Mouse (Mus musculus) adrenal gland, postnatal 14 days (tissue): ENCODE data around the gene Lingo1. TPM values are rescaled to one million over a fixed set of nuclear protein-coding genes. Genes with fewer than 3 reads are reported as not detected.

ENCODE experiments used
- DNase-seq: peaks from one replicate; pipeline ENCODE4 v3.0.0; 2021; ENCODE audit warnings: mixed read lengths
- long read RNA-seq, 2 experiments: library from polyadenylated mRNA; stranded (forward); transcript quantifications; one replicate each; pipeline ENCODE4 v2.0.0; 2021
- total RNA-seq: library from RNA; stranded (reverse); gene quantifications from 2 replicates; pipeline ENCODE4 v1.2.3, GENCODE M21; 2021

The Lingo1 gene
- total RNA-seq, result 1.4 and 3.0 TPM in 2 replicates
- long read RNA-seq, experiment 1, partial matches to known transcripts, result 0 of 2 reads
- long read RNA-seq, experiment 1, other reads (novel, unspliced or antisense), result 0 of 2 reads
- long read RNA-seq, experiment 2, partial matches to known transcripts, result 0 of 2 reads
- long read RNA-seq, experiment 2, other reads (novel, unspliced or antisense), result 0 of 2 reads

- peak; percentile 28 for DNase-seq
Measured at GRCm38 (mm10) chr9:56795721-56796655, at the start of gene Lingo1. Gene Lingo1, minus strand, starts transcription at chr9:56796468.

- no peak for DNase-seq
Measured at GRCm38 (mm10) chr9:56844644-56845043, 48.4 kb upstream of the Lingo1 start.

- DNase-seq, result peak; percentile 83
Measured at GRCm38 (mm10) chr9:56843679-56844188, 47.5 kb upstream of the Lingo1 start.

- DNase-seq, result no peak
Measured at GRCm38 (mm10) chr9:56842303-56842719, 46.0 kb upstream of the Lingo1 start.

- DNase-seq, result no peak
Measured at GRCm38 (mm10) chr9:56841864-56842263, 45.6 kb upstream of the Lingo1 start.

DNA sequence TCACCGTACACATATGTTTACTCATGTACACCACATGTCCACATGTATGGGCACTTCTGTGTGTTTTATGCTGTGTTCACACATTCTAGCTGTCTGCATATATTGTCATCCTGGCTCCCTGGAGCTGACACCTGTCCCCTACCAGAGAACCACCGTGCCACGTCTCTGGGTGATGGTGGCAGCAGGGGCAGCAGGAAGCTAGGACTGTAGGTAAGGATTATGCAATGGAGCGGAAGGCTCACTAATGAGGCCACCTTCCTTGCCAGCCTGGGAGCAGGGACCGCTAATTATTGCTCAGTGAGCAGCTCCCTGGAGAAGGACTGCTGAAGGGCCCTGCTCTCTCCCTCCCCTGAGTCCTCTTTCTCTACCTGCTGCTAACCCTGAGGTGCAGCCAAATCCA, 44.5 kb upstream of the Lingo1 start:
- DNase-seq, result peak; percentile 3

DNA sequence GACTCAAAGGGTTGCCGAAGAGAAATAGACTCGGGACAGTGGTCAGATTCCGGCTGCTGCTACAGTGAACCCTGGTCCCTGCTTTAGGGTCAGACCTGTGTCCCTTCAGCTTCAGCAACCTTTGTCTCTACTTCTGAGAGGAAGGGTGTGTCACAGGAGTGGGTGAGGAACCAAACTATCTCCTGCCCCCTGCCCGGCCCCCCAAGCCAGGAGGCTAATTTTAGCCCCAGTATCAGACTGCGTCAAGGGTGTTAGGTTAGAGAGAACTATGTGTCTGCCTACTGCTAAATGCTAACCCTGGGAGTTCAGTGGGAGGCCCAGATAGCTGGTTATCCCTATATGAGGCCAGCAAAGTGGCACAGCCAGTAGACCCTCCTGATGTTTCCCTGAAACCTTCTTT, 38.9 kb upstream of the Lingo1 start:
- no peak for DNase-seq

- DNase-seq, result no peak
Measured at GRCm38 (mm10) chr9:56832900-56833299, 36.6 kb upstream of the Lingo1 start.

DNA sequence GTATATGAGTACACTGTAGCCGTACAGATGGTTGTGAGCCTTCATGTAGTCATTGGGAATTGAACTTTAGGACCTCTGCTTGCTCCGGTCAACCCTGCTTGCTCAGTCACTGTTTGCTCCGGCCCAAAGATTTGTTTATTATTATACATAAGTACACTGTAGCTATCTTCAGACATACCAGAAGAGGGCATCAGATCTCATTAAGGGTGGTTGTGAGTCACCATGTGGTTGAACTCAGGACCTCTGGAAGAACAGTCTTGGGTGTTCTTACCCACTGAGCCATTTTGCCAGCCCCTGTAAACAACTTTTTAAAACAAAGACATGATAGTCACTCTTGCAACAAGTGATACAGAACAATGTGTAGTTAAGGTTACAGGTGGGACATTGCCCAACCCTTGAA, 35.6 kb upstream of the Lingo1 start:
- no peak for DNase-seq

DNA sequence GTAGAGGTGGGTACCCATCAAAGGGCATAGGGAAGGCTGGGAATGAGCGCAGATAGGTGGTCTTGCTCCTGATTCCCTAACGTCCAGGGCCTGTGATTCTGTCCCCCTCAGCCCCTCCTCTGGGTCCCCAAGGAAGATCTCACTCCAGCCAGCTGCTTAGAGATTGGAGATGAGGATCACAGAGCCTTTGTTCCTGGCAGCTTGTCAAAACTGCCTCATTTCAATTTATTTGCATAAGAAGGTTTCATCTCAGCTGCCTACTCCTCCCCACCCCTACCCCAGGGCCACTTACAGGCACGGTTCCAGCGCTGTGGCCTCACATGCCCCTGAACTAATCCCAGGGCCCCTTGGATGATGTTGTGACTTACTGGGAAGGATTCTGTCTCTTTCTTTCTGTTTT, 33.9 kb upstream of the Lingo1 start:
- peak; percentile 63 for DNase-seq

- no peak for DNase-seq
Measured at GRCm38 (mm10) chr9:56828841-56829240, 32.6 kb upstream of the Lingo1 start.

DNA sequence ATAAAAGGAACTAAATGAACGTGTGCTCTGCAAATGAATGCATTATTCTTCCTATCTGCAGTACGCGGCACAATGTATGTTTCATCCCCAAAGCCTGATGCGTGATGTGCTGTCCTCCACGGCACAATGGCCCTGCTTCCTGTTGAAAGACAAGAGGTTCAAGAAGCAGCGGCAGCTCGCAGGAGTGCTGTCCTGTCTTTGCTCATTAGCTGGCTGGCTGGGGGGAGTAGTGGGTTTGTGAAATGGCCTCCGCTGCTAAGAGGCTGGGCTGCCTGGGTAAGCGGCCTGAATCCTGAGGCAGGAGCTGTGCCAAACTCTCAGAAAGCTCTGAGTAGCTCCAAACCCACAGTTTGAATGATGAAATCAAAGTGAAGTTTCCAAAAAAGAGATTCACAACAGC, 31.9 kb upstream of the Lingo1 start:
- DNase-seq, result no peak

DNA sequence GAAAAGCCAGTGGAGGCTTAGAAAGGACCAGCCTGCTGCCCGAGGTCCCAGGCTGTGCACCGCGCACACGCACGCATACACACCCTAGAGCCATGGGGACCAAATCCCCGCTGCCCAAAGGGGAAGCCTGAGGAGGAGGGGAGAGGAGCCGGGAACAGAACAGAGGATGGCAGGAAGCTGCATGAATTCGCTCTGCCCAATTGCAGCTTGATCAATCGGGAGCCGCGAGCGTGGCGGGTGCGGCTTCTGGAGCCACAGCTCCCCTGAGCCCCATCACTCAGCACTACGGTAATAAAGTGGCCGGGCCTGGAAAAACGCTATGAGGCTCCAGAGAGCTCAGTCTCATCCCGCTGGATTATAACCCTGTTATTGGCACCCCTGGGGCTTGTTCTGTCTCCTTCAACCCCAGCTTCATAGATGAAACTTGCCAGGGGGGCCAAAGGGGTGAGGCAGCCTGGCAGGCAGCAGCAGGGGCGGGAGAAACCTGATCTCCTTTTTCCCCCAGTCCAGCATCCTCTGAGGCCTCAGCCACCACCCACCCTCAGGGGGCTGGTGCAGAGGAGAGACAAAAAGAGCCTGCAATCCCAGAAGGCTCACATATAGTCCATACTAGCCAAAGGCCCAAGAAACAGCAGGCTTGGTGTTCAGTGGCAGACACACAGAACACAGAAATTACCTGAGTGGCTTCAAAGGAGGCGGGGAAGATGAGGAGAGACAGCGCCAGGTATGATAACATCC, 29.4 kb upstream of the Lingo1 start:
- DNase-seq, result peak; percentile 34

GRCm38 (mm10) chr9:56824900-56825299, 28.6 kb upstream of the Lingo1 start:
- DNase-seq, result peak; percentile 50

DNA sequence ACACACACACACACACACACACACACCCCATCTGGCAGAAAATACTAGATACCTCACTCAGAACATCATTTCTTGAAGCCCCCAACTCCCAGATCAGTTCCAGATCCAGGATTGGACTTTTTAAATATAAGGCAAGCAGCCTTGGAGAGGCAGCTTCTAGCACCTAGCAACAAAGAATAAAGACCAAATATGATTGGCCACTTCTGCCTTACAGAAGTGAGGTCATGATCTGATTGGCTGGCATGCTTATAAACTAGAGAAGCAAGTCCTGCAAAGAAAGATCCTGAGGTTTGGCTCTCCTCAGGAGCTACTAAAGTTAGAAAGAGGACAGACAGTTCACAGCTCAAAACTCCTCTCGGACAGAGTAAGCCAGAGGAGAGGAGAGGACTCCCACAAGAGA, 14.6 kb upstream of the Lingo1 start:
- no peak for DNase-seq

- DNase-seq, result no peak
Measured at GRCm38 (mm10) chr9:56807990-56808389, 11.7 kb upstream of the Lingo1 start.

DNA sequence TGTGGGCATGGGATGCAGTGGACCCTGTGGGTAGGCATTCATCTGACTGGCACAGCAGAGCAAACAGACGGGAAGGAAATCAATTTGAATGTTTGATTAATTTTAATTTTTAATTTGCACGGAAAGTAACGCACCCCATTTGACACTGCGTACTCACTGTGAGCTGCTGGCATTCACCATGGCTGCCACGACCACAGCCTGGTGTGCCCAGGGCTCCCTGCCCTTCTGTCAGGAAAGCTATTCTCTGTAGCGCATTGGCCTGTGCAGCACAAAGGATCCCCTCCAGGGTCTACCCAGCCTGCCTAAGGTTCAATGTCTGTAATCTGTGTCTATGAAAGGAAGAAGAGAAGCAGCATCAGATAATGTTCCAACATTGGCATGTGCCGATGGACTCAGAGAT, 6.9 kb upstream of the Lingo1 start:
- DNase-seq, result no peak

GRCm38 (mm10) chr9:56797876-56798275, 1.6 kb upstream of the Lingo1 start:
- peak; percentile 83 for DNase-seq

GRCm38 (mm10) chr9:56796656-56797131, 426 bp upstream of the Lingo1 start:
- no peak for DNase-seq

DNA sequence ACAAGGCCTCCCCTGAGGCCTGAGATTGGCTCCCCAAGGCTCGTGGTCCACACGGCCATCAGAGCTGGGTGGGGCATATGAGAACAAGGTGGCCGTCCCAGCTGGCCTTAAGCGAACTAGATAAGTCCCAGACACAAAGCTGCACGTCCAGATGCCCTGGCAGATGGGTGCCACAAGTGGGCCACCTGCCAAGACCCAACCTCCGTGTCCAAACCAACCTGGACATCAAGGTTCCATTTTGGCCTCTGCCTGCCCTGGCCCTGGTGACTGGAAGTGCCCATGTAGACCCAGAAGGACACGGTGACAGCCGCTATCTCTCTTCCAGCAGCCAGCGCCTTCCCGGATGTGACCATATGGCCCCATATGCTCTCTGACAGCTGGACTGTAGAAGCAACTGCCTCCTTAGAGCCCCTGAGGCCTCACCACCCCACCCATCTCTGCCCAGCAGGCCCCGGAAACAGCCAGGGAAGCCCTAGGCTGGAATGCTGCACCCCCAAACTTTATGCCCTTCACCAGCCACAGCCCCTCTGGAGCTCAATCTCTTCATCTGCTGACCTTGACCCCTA, 4.5 kb downstream of the Lingo1 start:
- DNase-seq, result no peak

DNA sequence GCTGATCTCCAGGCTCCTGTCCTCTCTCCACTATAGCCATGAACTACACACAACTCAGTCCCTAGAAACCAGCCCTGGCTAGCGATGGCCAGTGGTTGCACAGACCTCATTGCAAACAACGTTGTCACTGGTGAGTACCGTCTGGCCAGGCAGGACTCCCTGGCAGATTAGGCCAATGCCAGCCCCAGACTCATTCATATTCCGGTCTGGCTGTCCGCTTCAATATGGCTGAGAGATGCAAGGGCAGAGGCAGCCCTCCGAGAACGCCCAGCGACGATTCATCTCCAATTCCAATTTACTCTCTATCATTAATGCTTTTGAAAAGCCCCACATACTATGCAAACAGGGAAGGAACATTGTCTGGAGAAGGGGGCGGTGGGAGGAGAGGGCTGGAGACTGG, 11.7 kb downstream of the Lingo1 start:
- DNase-seq, result no peak
